Mouse (Mus musculus) megakaryocyte-erythroid progenitor cell, adult 5-6 weeks (primary cell): ENCODE data around the gene Fam120a. TPM values are rescaled to one million over a fixed set of nuclear protein-coding genes. Genes with fewer than 3 reads are reported as not detected.

ENCODE experiments used
- ATAC-seq: replicated peaks from 2 replicates; pipeline ENCODE4 v1.8.0; 2016; ENCODE audit warnings: mild to moderate bottlenecking, inconsistent platforms; ENCODE audit not compliant: severe bottlenecking, poor library complexity, low FRiP score, low TSS enrichment
- total RNA-seq, 2 experiments: library from RNA; stranded (forward) in 1 of 2; stranded (reverse) in 1 of 2; fragments of 200-1000, 215-1000 nt in 1 of 2; fragments of >200 nt in 1 of 2; fragmentation: Nextera tagmentation in 1 of 2; gene quantifications; 2 replicates each; pipeline ENCODE4 v1.2.3; 2014 to 2017

Fam120a gene
- total RNA-seq, 2 experiments from 2014 or later: 158 to 189 TPM

DNA sequence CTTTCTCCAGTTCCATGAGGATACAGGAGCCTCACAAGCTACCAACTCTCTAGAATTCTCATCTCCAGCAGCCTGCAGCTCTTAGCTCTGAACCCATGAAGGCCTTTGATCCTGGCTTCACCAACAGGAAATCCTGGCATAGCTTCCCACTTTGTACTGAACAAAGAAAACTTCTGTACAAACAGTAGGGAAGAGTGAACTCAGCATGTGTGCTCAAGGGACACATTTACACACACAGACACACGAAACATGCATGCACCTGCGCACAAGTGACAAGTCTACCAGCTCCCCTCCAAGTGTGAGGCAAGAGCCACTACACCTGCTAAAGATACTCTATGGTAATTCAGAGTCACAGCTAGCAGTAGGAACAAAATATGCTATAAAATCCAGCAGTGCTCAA, 45.1 kb downstream of the Fam120a start:
- no peak for ATAC-seq

DNA sequence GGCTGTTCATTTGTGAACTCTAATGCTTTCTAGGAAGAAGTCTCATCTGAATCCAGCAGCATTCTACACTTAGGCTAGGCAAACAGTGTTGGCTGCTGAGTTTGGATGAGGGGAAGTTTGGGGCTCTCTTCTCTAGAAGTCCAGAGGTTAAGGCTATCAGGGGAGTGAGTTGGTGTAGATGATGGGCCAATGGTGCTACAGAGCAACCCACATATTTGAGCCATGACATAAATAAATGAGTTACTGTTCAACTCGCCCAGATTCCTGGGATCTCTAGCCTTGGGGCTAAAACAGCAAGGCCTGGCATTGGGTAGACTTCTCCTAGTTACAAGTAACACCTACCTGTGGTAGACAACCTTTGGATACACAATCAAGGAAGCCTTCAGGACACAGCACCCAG, 46.6 kb downstream of the Fam120a start:
- no peak for ATAC-seq

DNA sequence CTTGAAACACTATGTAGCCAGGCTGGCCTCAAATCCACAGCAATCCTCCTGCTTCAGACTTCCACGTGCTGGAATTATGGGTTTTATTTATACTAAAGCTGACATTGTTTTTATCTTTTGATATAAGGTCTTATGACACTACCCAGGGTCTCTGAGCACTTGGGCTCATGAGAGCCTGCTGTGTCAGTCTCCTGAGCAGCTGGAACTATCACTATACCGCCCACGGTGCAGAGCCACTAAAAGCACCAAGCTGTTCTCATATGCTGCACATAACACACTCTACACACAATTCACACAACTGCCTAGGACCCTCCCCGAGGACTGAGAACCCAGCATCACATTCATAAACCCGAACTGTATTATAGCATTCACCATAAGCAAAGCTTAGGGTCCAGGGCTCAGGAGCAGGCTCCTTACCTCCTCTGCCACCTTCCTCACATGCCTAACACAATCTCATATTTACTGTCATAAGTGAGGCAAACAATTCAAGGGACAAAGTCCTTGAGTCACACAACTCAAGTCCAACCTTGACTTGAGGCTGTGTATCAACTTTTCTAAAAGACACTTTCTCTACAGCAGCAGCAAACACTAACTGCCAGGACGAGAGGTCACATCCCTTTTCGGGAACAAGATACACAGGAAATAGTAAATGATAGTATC, 47.9 kb downstream of the Fam120a start:
- no peak for ATAC-seq

DNA sequence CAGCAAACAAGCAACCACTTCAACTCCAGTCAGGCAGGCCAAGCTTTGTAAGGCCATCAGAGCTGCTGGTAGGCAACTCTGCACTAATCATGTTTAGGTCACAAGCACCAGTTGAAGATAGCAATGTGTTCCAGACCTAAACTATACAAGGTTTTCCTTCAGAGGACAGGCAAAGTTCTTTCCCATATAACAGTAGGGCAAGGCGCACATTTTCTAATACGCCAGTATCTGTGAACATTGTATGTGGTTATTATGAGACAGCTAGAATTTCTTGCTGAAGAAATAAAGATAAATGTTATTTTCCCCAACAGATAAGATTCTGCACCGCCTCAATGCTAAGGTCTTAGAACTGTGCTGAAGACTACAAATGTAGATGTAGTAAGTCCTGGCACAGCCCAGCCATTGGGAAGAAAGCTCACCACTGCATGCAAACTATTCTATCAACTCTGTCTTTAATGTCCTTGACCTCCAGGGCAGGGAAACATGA, 50.7 kb downstream of the Fam120a start:
- peak; percentile 60 for ATAC-seq

DNA sequence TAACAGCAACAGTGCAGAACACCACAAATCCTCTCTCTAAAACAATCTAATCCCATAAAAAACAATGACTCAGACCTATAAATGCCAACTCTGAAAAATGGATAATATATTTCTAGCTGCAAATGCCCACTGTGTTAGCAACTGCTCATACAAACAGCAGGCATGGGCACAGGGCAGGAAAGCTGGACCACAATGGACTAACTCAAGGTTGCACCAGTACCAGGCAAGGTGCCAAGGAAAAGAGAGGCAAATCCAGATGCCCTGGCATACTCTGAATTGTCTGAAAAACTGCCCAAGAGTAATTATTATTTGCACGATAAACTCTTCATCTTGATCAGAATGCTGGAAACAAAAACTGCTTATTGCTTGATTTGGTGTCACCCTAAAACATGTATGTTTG, 54.1 kb downstream of the Fam120a start:
- no peak for ATAC-seq

DNA sequence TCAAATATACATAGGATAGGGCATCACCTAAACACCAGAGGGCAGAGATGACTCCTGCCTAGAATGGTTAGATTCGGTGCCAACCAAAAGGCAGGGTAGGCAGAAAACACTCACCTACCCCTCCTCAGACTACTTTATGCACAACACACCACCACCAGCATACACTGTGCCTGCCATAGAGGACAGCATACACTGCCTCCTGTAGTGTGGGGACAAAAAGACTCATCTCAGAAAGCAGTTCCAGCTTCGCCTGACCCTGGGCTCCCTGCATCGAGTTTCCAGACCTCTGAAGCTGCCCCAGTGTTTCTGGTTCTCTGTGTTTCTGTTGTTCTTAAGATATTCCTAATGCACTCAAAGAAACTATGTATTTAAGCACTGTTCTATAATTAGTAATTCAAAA, 54.7 kb downstream of the Fam120a start:
- no peak for ATAC-seq

DNA sequence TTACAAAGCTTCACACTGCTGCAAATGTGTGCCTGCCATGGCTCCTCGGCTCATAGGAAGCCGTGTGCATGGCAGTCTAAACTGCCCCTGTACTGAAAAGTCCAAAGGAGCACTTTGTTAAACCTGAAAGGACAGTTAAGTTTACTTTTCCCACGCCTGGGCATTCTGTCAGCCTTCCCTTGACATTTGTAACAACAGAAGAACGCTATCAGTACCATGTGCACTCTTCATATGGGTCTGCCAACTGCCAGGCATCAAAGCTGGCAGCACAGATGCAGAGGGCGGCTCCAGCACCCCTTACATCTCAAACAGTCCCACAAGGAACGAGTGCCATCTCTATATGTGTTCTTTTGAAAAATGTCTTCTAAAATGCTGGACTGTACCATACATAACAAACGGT, 56.4 kb downstream of the Fam120a start:
- peak; percentile 51; the same call in 1 of the 2 replicates for ATAC-seq

DNA sequence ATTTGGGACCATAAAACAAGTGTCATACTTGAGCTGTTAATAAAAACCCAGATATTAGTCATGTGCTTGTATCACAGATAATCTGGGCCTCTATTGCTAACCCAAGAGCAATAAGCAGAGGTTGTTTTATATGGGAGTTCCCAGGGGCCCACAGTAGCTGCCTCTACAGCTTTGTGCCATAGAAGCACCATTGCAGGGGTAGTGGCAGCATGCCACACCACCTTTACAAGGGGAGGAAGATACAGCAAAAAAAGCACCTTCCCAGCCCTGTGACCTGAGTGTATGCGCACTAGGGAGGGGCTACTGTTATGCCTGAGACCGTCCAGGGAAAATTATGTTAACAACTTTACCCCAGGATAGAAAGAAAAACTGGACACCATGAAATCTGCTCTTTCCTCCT, 62.4 kb downstream of the Fam120a start:
- no peak for ATAC-seq

DNA sequence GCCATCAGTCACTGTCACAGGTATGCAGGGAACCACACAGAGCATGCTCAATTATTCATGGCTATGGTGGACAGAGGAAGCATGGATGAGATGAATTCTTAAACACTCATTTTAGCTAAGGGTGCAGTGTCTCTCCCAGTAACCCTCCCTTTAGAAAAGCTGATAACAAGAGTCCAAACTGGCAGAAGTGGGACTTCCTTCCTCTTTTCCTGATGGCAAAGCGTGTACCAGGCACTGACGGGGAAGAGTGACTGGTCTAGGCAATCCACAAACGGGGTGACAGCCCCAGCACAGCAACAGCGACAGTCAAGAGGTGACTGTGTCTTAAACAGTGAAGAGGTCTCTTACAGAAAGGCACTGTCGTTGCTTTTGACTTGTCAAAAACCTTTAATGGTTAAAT, 72.4 kb downstream of the Fam120a start:
- no peak for ATAC-seq

DNA sequence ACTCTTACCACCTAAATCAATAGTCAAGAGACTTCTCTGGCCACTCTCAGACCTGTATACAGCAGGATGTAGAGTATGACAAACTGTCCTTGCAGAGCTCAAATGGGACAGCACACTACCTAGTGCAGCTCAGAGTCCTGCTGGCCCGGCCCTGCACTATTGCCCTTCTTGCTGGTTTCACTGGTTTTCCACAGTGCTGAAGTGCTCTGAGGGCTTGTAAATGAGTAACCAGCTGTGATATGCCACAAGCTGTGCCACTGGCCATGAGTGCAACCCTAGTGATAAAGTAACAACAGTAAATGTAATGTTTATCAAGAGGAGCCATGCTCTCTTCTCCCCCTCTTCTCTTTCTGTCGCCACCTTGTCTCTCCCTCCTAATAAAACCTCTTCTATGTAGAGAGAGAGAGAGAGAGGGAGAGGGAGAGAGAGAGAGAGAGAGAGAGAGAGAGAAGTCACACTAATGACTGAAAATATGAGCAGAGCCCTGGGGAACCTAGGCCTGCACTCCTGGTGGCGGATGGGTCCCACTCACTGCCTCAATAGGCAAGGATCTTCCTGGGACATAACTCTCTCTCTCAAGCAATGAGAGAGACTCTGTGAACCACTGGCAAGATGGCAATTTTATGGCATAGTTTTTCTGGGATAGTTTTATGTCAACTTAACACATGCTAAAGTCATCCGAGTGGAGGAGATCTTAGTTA, 77.4 kb downstream of the Fam120a start:
- peak; percentile 41 for ATAC-seq

DNA sequence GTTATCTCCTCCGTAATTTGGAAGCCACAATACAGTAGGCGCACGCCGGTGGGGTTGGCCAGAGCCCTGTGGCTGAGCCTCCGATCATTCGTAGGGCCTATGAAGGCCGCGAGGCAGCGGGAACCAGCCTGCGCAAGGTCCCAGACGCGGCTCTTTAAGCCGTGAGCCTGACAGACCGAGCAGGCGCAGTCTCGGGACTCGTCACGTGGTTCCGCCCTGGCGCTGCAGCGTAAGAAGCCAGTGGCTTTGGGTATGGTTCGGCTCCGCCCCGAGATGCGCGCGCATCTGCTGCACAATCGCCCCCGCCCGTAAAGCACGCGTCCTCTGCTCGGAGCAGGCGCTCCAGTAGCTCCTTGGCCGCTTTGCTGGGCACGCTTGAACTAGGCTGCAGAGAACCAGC, 89.3 kb downstream of the Fam120a start:
- ATAC-seq: peak; percentile 99

DNA sequence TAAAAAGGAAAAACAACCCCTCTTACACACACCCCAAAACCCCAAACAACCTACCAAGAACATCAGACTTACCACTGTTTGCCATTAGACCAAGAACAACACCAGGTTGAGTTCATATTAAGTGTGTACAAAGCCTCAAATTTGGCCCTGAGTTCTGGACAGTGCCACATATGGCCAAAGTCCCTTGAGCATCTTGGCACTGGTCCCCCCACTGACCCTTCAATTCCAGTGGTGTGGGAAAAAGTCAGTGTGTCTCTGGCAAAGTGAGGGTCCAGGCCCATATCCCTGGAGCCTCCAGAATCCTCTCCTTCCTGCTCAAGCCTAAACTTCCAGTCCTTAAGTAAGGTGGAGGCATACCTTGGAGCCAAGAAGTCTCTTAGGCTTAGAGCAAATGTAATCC, 90.0 kb downstream of the Fam120a start:
- ATAC-seq: no peak

DNA sequence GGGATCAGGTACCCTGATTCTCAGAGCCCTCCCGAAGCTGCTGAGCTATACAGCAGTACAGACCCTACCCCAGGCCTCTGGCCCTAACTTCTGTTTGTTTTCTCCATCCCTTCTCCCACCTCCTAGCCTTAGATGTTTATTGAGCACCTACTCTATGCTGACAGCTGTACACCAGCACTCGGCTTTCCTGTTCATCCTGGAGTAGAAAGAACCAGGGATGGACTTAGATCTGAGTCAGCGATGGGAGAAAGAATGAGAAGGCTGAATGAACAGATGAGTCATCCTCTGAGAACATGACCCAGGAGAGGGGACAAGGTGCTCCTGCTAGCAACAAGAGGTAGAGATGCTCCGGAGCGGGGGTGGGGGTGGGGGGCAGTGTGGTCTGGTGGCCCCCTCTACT, 95.1 kb downstream of the Fam120a start:
- no peak for ATAC-seq

DNA sequence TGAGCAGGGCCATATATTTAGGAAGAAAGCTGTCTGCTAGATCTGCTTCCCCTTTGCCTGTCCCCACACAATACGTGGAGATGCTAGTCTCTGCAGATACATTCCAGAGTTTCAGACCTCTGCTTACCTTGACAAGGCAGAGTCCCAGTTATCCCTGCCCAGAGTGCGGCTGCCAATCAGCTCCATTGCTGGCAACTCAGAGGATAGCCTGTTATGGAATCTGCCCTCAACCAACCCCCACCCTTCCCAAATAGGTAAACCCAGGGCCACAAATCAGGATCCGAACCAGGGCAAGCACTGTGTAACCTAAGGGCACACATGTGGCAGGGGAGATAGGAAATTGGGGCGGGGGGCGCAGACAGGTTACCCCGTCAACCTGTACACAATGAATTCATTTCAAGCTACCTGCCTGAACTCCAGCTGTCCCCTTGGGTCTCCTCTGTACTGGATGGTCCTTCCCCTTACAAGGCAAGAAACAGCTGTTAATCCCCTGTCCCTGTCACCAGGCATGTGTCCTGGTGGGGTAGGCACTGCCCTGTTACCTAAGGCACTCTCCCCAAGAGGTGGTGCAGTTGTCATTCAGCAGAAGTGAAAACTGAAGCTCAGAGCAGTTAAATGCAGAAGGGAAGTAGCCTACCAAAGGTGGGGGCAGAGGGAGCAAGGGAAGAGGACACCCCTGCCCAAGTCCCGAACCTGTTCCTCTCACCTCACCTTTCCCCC, 95.8 kb downstream of the Fam120a start:
- no peak for ATAC-seq

DNA sequence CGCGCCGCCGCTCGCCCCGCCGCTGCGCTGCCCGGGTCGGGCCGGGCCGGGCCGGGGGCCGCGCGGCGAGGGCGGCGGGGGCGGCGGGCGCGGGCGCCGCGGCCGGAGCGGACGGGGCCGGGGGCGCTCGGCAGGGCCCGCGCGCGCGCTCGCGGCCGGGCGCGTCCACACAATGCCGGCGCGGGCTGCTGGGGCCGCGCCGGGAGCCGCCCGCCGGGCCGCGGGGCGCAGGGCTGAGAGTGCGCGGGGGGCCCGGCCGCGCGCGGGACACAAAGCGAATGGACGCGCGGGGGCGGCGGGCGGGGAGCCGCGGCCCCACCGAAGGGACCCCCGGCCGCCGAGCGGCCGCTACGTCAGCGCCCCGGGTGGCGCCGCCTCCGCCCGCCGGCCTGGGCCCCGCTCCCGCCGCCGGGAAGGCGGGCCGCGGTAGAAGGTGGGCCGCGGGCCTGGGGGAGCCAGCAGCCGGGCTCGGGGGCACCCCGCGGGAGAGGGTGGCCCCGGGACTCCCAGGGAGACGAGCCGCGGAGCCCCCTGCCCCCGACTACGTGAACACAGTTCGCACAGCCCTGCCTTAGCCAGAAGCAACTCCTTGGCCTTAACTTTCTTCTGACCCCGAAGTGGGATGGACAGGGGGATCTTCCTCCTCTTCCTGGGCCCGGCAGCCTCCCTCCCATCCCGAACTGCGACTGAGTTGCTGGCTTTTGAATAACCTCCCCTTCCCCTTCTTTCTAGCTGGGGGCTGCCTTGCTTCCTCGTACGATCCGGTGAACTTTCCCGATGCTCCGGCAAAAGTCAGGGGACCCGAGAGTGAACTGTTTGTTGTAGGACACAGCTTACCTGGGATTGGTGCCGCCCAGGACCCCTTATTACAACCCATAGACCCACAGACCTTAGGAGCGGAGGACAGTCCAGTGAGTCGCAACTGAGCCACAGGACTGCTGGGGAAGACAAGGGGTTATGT, 96.8 kb downstream of the Fam120a start, which contains the start of gene Phf2:
Phf2 (minus strand) TSS at position 349 of the 961 bp plus-strand sequence.
- no peak for ATAC-seq

DNA sequence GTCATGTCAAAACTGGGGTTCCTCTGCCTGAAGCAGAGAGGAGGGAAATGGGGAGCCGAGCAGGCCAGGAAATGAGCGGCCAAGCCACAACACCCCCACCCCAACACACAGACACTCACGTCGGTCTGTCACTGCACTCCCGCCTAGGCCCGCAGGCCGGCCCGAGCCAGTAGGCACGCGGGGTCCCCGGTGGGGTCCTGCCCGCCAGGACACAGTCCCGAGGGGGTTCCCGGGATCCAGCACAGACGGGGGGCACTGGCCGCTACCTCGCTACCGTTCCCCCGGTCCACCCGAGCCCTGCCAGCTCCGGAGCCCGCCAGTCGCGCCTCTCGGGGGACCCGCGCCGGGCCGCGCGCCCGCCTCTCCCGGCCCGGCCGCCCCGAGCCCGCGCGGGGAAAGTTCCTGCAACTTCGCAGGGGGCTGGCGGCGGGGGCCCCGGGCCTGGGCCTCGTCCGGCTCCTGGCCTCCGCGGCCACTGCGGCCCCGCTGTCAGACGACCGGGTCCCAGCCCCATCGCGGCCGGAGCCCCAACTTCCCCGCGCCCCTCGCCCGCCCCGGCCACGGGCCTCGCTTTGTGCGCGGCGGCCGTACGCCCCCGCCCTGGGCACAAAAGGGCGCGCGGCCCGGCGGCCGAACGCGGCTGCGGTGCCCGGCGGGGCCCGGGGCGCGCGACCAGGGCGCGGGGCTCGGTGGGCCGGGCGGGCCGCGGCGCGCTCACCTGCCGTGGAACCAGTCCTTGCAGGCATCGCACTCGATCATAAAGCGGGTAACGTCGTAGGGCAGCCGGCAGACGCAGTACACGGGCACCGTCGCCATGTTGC, 97.7 kb downstream of the Fam120a start:
- peak; percentile 36; the same call in 1 of the 2 replicates for ATAC-seq

DNA sequence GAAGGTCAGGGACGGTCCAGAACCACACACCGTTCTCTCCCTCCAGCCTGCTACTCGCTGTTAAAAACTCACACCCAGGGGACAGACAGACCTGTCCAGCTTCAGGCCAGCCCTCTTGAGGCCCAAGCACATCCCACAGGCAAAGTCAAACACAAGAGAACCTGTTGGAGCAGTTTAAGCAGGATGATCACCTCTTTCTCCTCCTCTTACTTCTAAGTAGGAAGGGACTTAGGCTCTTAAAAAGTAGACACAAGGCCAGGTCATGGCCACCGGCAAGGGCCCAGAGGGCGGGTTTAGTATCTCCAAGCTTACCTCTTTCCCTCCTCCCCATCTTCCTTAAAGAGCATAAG, 98.2 kb downstream of the Fam120a start:
- 0 out of 2 replicates have a peak, but pooled peaks have one; percentile 19 for ATAC-seq

DNA sequence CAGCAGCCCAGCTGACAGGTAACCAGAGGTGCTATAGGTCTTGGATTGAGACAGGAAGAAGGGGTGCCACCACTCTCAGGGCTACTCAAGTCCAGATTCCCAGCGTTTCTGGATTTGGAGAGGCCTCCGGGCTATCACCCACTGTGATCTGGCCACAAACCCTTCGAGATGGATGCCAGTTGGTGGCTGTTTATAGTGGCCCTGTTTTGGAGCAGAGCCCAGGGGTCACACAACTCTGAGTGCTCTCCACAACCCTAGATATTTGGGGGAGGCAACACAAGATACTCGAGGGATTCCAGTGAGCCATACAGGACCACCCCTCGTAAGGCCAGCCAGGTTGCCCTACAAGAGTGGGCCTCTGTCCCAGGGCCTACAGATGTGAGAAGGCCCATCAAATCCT, 98.7 kb downstream of the Fam120a start:
- ATAC-seq: no peak; the same call in 1 of the 2 replicates
